Mouse (Mus musculus) megakaryocyte, embryonic 14.5 days (primary cell): ENCODE measurements at regions not wholly inside any gene's neighbourhood (a gene's known extent, or its start where the extent isn't known, plus 50 kb on each side); places are given as distances from the start of the nearest gene placed in this dataset.

Experiments used
- H3K27me3 ChIP-seq: replicated peaks from 2 replicates; pipeline ENCODE3; 2012; ENCODE audit warnings: inconsistent platforms
- H3K36me3 ChIP-seq: replicated peaks from 2 replicates; pipeline ENCODE3; 2012; ENCODE audit warnings: low read length, inconsistent platforms, mixed read lengths
- H3K4me1 ChIP-seq: 2 replicates; pipeline ENCODE4 v1.6.1; 2012; ENCODE audit warnings: inconsistent platforms
- H3K4me3 ChIP-seq: replicated peaks from 2 replicates; pipeline ENCODE3; 2012; ENCODE audit warnings: moderate library complexity, mild to moderate bottlenecking, inconsistent platforms
- H3K9me3 ChIP-seq: 2 replicates; pipeline ENCODE4 v1.6.1; 2012; ENCODE audit warnings: inconsistent platforms
- FLI1 ChIP-seq: IDR thresholded peaks from 2 replicates; pipeline ENCODE4 v1.6.1; 2012; ENCODE audit warnings: low read length, inconsistent platforms, mixed read lengths
- GATA1 ChIP-seq: IDR thresholded peaks from 3 replicates; pipeline ENCODE4 v1.6.1; 2012; ENCODE audit warnings: mixed read lengths, low read length, inconsistent platforms, borderline replicate concordance

- Histone ChIP-seq H3K36me3 (no peaks in the 10 kb centered on the region), H3K4me1 (no peaks in the 10 kb centered on the region), H3K27me3 (no peaks in the 10 kb centered on the region), H3K9me3 (0 out of 2 replicates have a peak, but pooled peaks cover 4% of the 10 kb centered on the region), H3K4me3 (no peak overlapping the region)
- TF ChIP-seq GATA1 (no peak), FLI1 (no peak)
Observed at GRCm38 (mm10) chr4:124542696-124543095, 67.9 kb downstream of the 3100002H09Rik start.

- Histone ChIP-seq H3K9me3 (no peaks in the 10 kb centered on the region), H3K36me3 (no peaks in the 10 kb centered on the region), H3K27me3 (peaks cover 5% of the 10 kb centered on the region), H3K4me3 (no peak overlapping the region), H3K4me1 (no peaks in the 10 kb centered on the region)
- TF ChIP-seq GATA1 (no peak), FLI1 (no peak)
Observed at GRCm38 (mm10) chr4:124538471-124538870, 72.1 kb downstream of the 3100002H09Rik start.

- H3K4me3 ChIP-seq: no peak overlapping the region
- no peaks in the 10 kb centered on the region for H3K4me1 ChIP-seq
- TF ChIP-seq GATA1 (no peak), FLI1 (no peak)
- H3K36me3 ChIP-seq: no peaks in the 10 kb centered on the region
- H3K9me3 ChIP-seq: no peaks in the 10 kb centered on the region
- H3K27me3 ChIP-seq: peaks cover 5% of the 10 kb centered on the region
Observed at GRCm38 (mm10) chr4:124537681-124538080, 72.9 kb downstream of the 3100002H09Rik start.

- TF ChIP-seq GATA1 (no peak), FLI1 (no peak)
- Histone ChIP-seq H3K36me3 (no peaks in the 10 kb centered on the region), H3K27me3 (peaks cover 5% of the 10 kb centered on the region), H3K4me3 (no peak overlapping the region), H3K4me1 (no peaks in the 10 kb centered on the region), H3K9me3 (0 out of 2 replicates have a peak, but pooled peaks cover 5% of the 10 kb centered on the region)
Observed at GRCm38 (mm10) chr4:124533614-124534013, 77.0 kb downstream of the 3100002H09Rik start.

- H3K36me3 ChIP-seq: no peaks in the 10 kb centered on the region
- H3K9me3 ChIP-seq: 0 out of 2 replicates have a peak, but pooled peaks cover 5% of the 10 kb centered on the region
- TF ChIP-seq FLI1 (no peak), GATA1 (no peak)
- peaks cover 2% of the 10 kb centered on the region for H3K27me3 ChIP-seq
- H3K4me1 ChIP-seq: no peaks in the 10 kb centered on the region
- H3K4me3 ChIP-seq: no peak overlapping the region
Observed at GRCm38 (mm10) chr4:124530596-124530995, 80.0 kb downstream of the 3100002H09Rik start.

GRCm38 (mm10) chr4:124526822-124527221 lies 83.8 kb downstream of the 3100002H09Rik start:
- no peak for TF ChIP-seq FLI1
- TF ChIP-seq GATA1: no peak
- Histone ChIP-seq H3K9me3 (0 out of 2 replicates have a peak, but pooled peaks cover 5% of the 10 kb centered on the region), H3K36me3 (no peaks in the 10 kb centered on the region), H3K4me3 (no peak overlapping the region), H3K4me1 (no peaks in the 10 kb centered on the region), H3K27me3 (peaks cover 4% of the 10 kb centered on the region)

- H3K27me3 ChIP-seq: peaks cover 6% of the 10 kb centered on the region
- no peaks in the 10 kb centered on the region for H3K36me3 ChIP-seq
- TF ChIP-seq GATA1 (no peak), FLI1 (no peak)
- no peak overlapping the region for H3K4me3 ChIP-seq
- 0 out of 2 replicates have a peak, but pooled peaks cover 5% of the 10 kb centered on the region for H3K9me3 ChIP-seq
- H3K4me1 ChIP-seq: no peaks in the 10 kb centered on the region
Observed at GRCm38 (mm10) chr4:124526362-124526761, 84.2 kb downstream of the 3100002H09Rik start.

- H3K27me3 ChIP-seq: peaks cover 9% of the 10 kb centered on the region
- TF ChIP-seq GATA1 (no peak), FLI1 (no peak)
- no peaks in the 10 kb centered on the region for H3K4me1 ChIP-seq
- H3K9me3 ChIP-seq: no peaks in the 10 kb centered on the region
- no peak overlapping the region for H3K4me3 ChIP-seq
- H3K36me3 ChIP-seq: no peaks in the 10 kb centered on the region
Observed at GRCm38 (mm10) chr4:124520309-124520708, 90.3 kb downstream of the 3100002H09Rik start.

GRCm38 (mm10) chr4:124511761-124512160 lies 98.8 kb downstream of the 3100002H09Rik start:
- Histone ChIP-seq H3K9me3 (no peaks in the 10 kb centered on the region), H3K27me3 (peaks cover 11% of the 10 kb centered on the region), H3K4me1 (no peaks in the 10 kb centered on the region), H3K36me3 (no peaks in the 10 kb centered on the region), H3K4me3 (no peak overlapping the region)
- no peak for TF ChIP-seq FLI1
- no peak for TF ChIP-seq GATA1

- TF ChIP-seq GATA1: no peak
- TF ChIP-seq FLI1: no peak
- H3K9me3 ChIP-seq: no peaks in the 10 kb centered on the region
- peaks cover 16% of the 10 kb centered on the region for H3K27me3 ChIP-seq
- no peaks in the 10 kb centered on the region for H3K4me1 ChIP-seq
- no peaks in the 10 kb centered on the region for H3K36me3 ChIP-seq
- no peak overlapping the region for H3K4me3 ChIP-seq
Observed at GRCm38 (mm10) chr4:124510816-124511215, 99.8 kb downstream of the 3100002H09Rik start.

- Histone ChIP-seq H3K27me3 (peaks cover 16% of the 10 kb centered on the region), H3K36me3 (no peaks in the 10 kb centered on the region), H3K4me3 (no peak overlapping the region), H3K4me1 (no peaks in the 10 kb centered on the region), H3K9me3 (no peaks in the 10 kb centered on the region)
- TF ChIP-seq GATA1 (no peak), FLI1 (no peak)
Observed at GRCm38 (mm10) chr4:124509695-124510094, 100.9 kb downstream of the 3100002H09Rik start.
